Mouse (Mus musculus) gastrocnemius, adult 2 months (tissue): Measurements from ENCODE around the gene Gm3383. TPM values are rescaled to one million over a fixed set of nuclear protein-coding genes. Genes with fewer than 3 reads are reported as not detected.
"Not testable (repeated sequence)": the region's sequence is repeated elsewhere in the genome, so short reads cannot be mapped to it uniquely, and the experiment has no call there.

Experiments used
- DNase-seq: peaks from one replicate; pipeline ENCODE4 v3.0.0; 2022
- H3K27ac ChIP-seq: fragments of 200-600 bp; 2 replicates; pipeline ENCODE4 v1.8.1; 2022; ENCODE audit warnings: mild to moderate bottlenecking
- H3K4me3 ChIP-seq: fragments of 200-600 bp; 2 replicates; pipeline ENCODE4 v1.8.1; 2022; ENCODE audit warnings: mild to moderate bottlenecking, moderate library complexity
- intact Hi-C: fragments of 180-260 bp; cut with DNase I; formaldehyde crosslinking; loops from one replicate; pipeline ENCODE4 v1.15.1; 2025
- long read RNA-seq, 2 experiments: library from polyadenylated mRNA; stranded (forward); transcript quantifications; one replicate each; pipeline ENCODE4 v2.0.0; 2021
- total RNA-seq, 2 experiments: library from RNA; stranded (reverse); gene quantifications; 2 replicates each; pipeline ENCODE4 v1.2.3; 2021

Gene Gm3383
- total RNA-seq = not detected
- long read RNA-seq, experiment 1 = 0 reads
- long read RNA-seq, experiment 2 = 0 reads

GRCm38 (mm10) chr14:5807882-5808281 is at the start of gene Gm3383:
Gene Gm3383 (minus strand): TSS chr14:5807982.
- intact Hi-C loops, H3K27ac ChIP-seq, H3K4me3 ChIP-seq, DNase-seq: not testable (repeated sequence)

GRCm38 (mm10) chr14:5855911-5856310 is 48.1 kb upstream of the Gm3383 start:
- H3K4me3 ChIP-seq, DNase-seq, H3K27ac ChIP-seq, intact Hi-C loops: not testable (repeated sequence)

GRCm38 (mm10) chr14:5830229-5830628 is 22.4 kb upstream of the Gm3383 start, which contains the start of gene Gm3424:
Gene Gm3424 (minus strand): TSS chr14:5830329.
- H3K4me3 ChIP-seq, intact Hi-C loops, H3K27ac ChIP-seq, DNase-seq: not testable (repeated sequence)

DNA sequence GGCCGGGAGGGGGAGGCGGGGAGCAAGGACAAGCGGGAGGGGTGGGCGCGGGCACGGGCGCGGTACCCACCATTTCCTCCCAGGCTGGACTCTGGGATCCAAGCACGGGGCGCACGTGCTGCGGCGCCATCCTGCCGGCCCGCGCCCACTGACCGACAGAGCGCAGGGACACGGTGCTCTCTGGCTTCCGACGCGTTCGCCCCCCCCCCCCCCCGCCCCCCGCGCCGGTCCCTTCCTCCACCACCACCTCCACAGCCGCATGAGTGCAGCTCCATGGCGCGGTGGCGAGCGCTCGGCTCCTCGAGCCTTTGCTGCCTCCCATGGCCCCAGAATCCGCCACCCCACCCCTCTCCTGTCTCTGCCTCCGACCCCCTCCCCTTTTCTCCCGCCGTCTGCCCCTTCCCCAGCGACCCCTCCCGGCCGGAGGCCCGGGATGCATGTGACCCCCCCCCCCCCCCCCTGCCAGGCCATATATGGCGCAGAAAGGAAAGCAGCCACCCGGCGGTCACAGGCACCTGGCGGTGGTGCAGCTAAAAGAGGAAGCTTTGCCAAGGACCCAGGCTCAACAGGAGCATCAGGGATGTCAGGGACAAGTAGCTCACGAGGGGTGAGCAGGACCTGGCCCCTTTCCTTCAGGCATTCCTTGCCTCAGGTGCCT is 5.0 kb upstream of the Gm3383 start:
- DNase-seq, intact Hi-C loops, H3K4me3 ChIP-seq: not testable (repeated sequence)

GRCm38 (mm10) chr14:5741477-5741876 is 66.3 kb downstream of the Gm3383 start, which contains the start of gene Gm3373:
Gene Gm3373 (minus strand): TSS chr14:5741577.
- intact Hi-C loops, H3K4me3 ChIP-seq, H3K27ac ChIP-seq, DNase-seq: not testable (repeated sequence)

More for the DNA sequence above, 5.0 kb upstream of the Gm3383 start:
- H3K27ac ChIP-seq = not testable (repeated sequence)

DNA sequence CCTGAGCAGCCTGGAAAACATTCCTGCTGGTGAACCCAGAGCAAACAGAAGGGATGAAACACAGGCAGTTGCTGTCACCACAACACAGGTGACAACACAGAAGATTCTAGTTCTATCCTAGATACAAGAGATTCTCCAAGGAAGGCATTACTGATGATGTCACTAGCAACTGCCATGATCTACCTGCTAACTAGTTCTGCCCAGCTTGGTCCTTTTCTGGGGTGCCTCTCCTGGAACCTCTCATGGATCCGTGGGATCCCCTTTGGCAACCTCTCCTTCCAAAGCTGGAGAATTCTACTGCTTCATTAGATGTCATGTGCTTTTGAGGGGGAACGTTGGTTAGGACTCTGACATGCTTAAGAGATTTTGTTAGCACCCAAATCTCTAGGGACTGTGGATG is 120.4 kb downstream of the Gm3383 start, which contains the start of gene Gm9603:
Gene Gm9603, minus strand, starts transcription at position 101 of the 400 bp plus-strand sequence.
- intact Hi-C loops, H3K4me3 ChIP-seq, DNase-seq, H3K27ac ChIP-seq: not testable (repeated sequence)

DNA sequence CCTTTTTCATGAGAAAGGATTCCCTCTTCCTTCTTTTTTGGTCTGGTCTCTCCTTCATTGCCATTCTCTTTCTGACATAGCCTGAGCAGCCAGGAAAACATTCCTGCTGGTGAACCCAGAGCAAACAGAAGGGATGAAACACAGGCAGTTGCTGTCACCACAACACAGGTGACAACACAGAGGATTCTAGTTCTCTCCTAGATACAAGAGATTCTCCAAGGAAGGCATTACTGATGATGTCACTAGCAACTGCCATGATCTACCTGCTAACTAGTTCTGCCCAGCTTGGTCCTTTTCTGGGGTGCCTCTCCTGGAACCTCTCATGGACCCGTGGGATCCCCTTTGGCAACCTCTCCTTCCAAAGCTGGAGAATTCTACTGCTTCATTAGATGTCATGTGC is 174.9 kb downstream of the Gm3383 start, which contains the start of gene Gm8265:
Gene Gm8265, minus strand, starts transcription at position 101 of the 400 bp plus-strand sequence.
- intact Hi-C loops, H3K27ac ChIP-seq, DNase-seq, H3K4me3 ChIP-seq: not testable (repeated sequence)

Other genes with a start within 250 kb of the Gm3383 start
- gene Gm8265, start 175.0 kb downstream of the Gm3383 start, total RNA-seq = not detected
- not detected for gene Gm9603, start 120.5 kb downstream of the Gm3383 start, total RNA-seq
- under 1 TPM in 1 of 2 experiments, not detected in 1; 0.47 TPM for gene Gm3373, start 66.4 kb downstream of the Gm3383 start, total RNA-seq
- not detected for gene Gm3424, start 22.3 kb upstream of the Gm3383 start, total RNA-seq
- under 1 TPM in 1 of 2 experiments, not detected in 1; 0.31 TPM for gene Gm8237, start 72.4 kb upstream of the Gm3383 start, total RNA-seq
- gene Gm3248, start 153.8 kb upstream of the Gm3383 start, total RNA-seq = under 1 TPM in 1 of 2 experiments, not detected in 1; 0.20 TPM
- gene Gm3453, start 171.2 kb upstream of the Gm3383 start, total RNA-seq = not detected